Mouse (Mus musculus): ENCODE results near the gene Zfhx3.

Zfhx3 gene

GRCm38 (mm10) chr8:108697589-108697988, 755.1 kb downstream of the Zfhx3 start:
- DNase-seq (ENCODE audit: low read depth in 2 of 2, low spot score in 2 of 2) = no peak

DNA sequence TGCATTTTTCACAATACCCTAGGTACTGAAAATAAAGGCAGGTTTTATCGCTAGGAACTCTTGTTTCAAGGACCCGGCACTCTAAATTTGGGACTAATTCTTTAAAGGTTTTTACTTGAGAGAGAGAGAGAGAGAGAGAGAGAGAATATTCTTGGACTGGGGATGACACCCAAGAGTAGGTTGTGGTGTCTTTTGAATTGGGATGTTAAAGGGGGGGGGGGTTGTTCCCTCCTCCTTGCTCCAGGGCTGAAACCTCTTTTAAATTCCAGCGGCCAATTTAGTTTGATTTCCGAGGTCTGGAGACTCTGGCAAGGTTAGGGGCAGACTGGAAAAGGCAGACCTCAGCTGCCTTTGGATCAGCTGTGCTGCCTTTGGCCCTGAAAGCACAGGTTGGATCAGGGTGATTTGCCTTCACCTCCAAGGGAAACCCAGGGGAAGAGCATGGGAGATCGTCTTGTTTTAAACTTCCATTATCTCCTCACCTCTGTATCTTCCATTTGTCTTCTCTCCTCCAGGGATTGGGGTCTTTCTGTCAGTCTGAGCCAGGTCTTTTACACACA, 755.7 kb downstream of the Zfhx3 start:
- no peak for DNase-seq (ENCODE audit: low read depth in 2 of 2, low spot score in 2 of 2)

DNA sequence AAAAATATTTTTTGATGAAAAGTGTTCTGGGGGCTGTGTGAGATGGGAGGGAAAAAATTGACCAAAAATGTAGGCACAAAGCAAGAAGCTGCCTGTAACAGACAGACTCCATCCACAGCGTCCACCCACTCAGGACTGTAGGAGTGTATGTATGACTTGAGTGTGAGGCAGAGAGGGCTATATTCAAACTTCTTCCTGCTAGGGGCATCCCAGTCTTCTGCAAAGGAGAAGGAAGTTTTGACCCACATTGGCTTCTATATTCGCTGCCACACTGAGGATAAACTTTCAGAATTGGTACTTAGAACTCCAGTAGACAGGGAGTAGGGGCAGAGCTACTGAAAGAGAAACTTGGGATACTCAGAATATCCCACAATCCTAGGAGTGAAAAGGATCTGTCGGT, 756.6 kb downstream of the Zfhx3 start:
- no peak for DNase-seq (ENCODE audit: low read depth in 2 of 2, low spot score in 2 of 2)

- no peak for DNase-seq (ENCODE audit: low read depth in 2 of 2, low spot score in 2 of 2)
Observed at GRCm38 (mm10) chr8:108699454-108700345, 757.3 kb downstream of the Zfhx3 start.

DNA sequence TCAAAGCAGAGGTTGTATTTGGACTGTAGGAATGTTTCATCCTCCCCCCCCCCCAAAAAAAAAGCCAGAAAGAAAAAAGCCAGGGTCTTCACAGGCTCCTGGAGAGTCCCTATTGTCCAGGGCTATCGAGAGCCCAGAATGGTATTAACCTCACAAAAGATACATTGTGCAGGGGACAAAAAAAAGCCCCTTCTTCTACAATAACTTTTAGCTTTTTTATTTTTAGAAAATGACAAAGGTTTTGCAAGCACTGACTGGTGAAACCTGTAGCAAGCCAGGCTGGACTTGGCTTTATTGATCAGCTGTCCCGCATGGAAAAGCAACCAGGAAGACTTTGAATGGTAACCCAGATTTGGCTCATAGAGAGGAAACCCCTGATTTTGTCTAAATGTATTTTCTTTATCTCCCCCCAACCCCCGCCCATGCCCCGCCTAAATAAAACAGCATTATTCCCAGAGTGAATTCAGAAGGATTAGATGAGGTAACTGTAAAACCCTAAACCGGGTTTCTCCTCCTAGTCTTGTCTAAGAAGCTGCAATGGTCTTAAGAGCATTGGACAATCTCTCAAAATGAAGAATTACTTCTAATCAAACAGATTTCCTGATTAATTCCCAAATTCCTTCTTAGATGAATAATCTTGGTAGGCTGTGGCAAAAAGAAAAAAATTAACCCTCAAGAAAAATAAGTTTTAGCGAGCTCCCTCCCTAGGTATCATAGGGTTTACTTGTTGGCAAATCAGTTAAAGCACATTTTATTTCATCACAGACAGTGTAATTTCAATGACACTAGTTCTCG, 759.1 kb downstream of the Zfhx3 start:
- no peak for DNase-seq (ENCODE audit: low read depth in 2 of 2, low spot score in 2 of 2)

DNA sequence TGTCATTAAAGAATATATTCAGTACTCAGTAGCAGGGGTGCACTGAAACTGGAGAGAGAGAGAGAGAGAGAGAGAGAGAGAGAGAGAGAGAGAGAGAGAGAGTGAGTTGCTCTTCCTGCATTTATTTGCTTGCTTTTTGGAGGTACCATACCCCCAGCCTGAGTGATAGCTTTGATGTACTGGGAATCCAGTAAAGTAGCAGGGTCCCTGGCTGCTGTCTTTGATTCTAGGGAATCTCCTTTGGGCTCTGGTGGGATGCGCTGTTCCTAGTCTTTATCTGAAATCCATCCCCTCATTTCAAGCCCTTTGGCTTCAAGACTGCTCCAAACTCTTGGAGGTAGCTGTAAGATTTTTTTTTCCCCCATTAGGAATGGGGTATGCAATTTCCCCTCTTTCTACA, 759.8 kb downstream of the Zfhx3 start:
- DNase-seq (ENCODE audit: low read depth in 2 of 2, low spot score in 2 of 2) = no peak

DNA sequence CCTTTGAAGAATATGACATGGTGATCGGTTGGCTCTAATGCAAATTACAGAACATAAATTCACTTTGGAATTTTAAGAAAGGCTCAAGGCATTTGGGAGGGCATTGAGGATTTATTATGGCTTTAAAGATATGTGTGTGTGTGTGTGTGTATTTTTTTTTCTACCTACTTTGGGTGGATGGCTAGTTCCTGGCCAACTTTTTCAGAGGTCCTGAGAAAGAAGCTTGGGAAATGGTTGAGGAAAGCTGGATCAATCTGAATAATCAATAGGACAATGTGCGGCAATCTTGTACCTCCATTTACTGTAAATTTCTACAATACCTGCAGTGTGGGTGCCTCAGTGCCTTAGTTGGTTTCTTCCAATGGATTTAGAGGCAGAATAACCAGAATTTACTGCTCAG, 763.3 kb downstream of the Zfhx3 start:
- DNase-seq (ENCODE audit: low read depth in 2 of 2, low spot score in 2 of 2) = no peak

DNA sequence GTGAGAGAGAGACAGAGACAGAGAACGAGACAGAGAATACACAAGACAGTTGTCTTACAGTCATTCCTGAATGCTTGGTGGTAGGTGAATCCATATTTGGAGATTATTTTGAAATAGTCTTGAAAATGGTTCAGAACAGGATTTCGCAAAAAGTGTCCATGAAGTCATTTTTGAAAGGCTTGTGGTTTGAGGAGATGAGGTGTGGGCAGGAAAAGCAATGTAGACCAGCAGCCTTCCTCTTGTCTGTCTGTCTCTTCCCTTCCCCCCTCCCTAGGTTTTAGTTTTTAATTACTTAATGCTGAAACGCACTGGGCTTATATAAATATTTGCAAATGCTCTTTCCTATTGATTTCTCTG, 764.0 kb downstream of the Zfhx3 start:
- no peak for DNase-seq (ENCODE audit: low read depth in 2 of 2, low spot score in 2 of 2)

DNA sequence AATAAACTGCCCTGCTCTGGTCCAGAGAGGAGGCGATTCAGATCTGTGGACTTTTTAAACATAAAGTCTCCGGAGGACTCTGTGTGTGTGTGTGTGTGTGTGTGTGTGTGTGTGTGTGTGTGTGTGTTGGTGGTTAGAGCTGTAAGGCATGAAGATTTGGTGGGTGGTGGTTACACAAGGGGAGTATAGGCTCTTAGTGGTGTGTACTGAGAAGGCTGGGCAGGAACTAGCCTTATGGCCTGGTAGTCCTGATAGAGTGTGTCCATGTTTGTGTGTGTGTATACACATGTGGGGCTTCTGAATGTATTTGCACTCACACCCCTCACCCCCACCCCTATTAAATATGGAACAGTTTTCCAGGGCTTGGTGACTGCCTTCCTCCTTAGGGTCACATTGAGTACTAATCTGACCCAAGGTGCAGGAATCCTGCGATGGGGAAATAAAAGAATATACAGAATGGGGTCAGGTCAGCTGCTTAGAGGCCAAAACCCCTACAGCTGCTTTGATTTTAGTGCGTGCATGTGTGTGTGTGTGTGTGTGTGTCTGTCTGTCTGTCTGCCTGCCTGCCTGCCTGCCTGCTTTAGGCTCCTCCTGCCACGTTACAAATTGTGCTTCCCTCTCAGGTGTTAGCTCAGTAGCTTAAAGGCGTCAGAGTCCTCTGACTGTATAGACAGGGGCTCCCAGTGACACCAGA, 764.6 kb downstream of the Zfhx3 start:
- DNase-seq (ENCODE audit: low read depth in 2 of 2, low spot score in 2 of 2) = no peak

GRCm38 (mm10) chr8:108707576-108708281, 765.3 kb downstream of the Zfhx3 start:
- DNase-seq (ENCODE audit: low read depth in 2 of 2, low spot score in 2 of 2) = no peak

- DNase-seq (ENCODE audit: low read depth in 2 of 2, low spot score in 2 of 2) = no peak
Observed at GRCm38 (mm10) chr8:108708833-108709387, 766.5 kb downstream of the Zfhx3 start.

DNA sequence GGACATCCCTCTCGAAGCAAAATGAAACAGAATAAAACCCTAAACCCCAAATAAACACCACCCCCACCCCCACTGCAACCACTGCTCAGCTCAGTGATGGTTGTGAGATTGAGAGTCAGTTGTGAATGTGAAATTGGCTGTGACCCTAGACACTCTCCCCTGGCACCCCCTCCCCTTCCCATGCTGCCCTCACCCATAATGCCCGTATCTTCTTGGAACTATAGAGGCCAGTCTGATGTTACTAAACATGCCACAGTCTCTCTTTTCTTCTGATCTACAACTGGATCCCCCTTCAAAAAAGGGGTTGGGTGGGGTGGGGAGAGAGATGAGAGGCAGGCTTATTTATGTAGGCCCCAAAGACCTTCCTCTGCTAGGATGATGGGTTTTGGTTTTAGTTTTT, 767.0 kb downstream of the Zfhx3 start:
- no peak for DNase-seq (ENCODE audit: low read depth in 2 of 2, low spot score in 2 of 2)

DNA sequence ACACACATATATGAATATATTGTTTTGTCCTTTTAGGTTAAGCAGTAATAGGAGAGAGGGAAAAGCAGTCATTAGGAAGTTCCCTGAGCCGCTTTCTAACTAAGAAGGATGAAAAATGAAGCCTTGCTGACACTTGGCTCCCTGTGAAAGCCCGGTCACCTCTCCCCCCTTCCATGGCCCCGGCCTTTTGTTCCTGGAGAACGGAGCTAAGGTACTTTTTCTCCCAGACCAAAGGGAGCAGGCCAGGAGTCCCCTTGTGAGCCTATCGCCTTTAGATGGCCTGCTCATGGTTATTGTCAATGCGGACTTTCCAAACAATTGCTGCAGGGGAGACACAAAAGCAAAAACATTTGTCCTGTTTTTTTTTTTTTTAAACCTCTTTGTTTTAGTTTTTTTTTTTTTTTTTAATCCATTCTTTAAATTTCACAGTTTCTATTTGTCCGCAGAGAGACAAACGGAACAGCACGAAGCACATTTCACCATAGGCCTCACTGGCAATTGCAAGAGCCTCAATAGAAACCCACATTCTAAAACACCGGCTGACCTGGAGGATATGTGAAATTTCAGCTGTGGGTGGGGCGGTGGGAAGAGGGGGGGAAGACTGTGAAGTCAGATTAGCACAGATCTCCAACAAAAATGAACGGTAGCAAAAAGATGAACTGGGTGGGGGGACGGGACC, 767.6 kb downstream of the Zfhx3 start:
- DNase-seq (ENCODE audit: low read depth in 2 of 2, low spot score in 2 of 2) = no peak

DNA sequence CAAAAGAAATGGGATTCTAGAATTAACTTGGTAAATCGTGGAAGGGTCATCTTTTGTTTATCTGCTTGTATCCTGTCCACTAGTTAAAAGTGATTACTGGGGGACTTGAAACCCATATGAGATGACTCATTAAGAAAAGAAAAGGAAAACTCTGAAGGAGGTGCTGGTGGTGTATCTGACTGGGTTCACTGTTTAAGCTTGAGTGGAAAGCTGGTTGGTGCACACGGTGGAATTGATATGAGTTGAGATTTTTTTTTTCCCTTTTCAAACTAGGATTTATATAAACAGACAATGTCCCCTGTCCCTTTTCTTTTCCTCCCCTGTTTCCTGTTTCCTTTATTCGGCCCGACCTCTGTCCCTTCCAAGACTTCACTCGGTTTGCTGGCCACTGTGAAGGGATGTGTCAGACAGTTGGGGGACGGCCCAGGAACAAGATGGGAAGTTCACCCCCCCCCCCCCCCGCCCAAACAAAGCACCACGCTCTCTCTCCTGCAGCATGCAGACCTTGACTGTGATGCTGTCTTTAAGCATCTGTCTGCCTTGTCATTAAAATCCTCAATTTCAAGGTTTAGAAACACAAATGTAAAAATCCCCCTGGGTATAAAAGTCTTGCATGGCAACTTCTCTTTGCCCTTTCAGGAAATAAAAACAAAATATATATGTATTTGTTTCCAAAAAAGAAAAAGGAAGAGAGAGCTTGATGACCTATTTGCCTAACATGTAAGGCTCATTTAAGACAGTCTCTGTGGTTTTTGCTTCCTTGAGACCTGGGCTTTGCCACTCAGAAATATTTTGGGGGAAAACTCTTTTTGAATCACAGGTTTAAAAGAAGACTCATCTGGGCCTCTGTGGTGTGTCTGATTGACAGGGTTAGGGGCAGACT, 768.4 kb downstream of the Zfhx3 start:
- no peak for DNase-seq (ENCODE audit: low read depth in 2 of 2, low spot score in 2 of 2)

- no peak for DNase-seq (ENCODE audit: low read depth in 2 of 2, low spot score in 2 of 2)
Observed at GRCm38 (mm10) chr8:108711490-108711793, 769.0 kb downstream of the Zfhx3 start.

DNA sequence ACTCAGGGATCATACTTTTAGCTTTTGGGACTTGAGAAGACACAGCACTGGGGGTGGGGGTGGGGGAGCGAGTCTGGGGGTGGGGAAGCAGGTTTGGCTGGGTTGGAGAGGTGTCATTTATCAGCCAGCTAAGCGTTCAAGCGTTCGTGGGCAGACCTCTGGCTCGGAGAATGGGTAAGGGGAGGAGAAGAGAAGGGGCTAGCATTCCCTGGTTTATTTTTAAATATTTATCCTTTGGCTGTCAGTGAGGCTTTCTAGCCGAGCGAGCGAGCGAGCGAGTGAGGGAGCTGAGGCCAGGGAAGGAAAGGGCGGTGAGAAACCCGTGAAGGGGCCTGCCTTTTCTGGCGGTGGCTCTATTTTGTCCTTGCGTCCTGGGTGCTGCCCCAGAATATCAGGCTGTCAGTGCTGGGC, 769.6 kb downstream of the Zfhx3 start:
- no peak for DNase-seq (ENCODE audit: low read depth in 2 of 2, low spot score in 2 of 2)

GRCm38 (mm10) chr8:108712607-108713006, 770.2 kb downstream of the Zfhx3 start:
- no peak for DNase-seq (ENCODE audit: low read depth in 2 of 2, low spot score in 2 of 2)

- DNase-seq (ENCODE audit: low read depth in 2 of 2, low spot score in 2 of 2) = no peak
Observed at GRCm38 (mm10) chr8:108713346-108714142, 771.1 kb downstream of the Zfhx3 start.
